Mouse (Mus musculus) sigmoid colon, adult 10 weeks (tissue): Measurements from ENCODE around the gene Sptan1. TPM values are rescaled to one million over a fixed set of nuclear protein-coding genes. Genes with fewer than 3 reads are reported as not detected.

ENCODE experiments used
- polyA plus RNA-seq: library from polyadenylated mRNA; stranded (reverse); fragments of 350-450 nt; fragmentation: Illumina TruSeq; extraction: RNeasy Lipid Tissue Mini Kit (QIAGEN cat#74804); gene quantifications from one replicate; pipeline ENCODE4 v1.2.3, GENCODE M21; 2014; ENCODE audit warnings: low read depth, low replicate concordance

The Sptan1 gene
- polyA plus RNA-seq: 48.6 TPM

DNA sequence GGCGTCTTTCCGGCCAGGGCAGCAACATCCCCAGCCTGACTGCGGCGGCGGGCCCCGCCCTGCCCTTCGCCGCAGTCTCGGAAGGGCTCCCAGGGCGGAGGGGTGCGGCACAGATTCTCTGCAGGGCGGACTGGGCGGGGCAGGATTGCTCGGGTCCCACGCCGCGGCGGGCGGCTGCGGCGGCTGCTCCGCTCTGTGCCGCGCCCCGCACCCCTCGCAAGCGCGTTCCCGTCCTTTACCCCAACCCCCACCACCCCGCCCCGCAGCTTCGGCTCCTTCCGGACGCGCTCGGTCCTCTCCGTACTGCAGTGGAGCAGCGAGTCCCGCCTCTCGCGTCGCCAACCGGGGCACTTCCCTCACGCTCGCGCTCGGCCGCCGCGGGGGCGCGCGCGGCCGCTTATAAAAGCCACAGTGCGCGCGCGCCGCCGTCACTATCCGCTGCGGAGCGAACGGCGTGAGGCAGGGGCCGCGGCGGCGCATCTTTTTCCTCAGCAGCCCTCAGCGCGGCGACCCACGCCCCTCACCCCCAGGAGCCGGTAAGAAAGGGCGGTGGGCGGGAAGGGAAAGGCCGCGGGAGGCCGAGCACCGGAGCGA is at the start of gene Sptan1:
TSS of gene Sptan1 (plus strand) at position 311 of the 594 bp plus-strand sequence.

DNA sequence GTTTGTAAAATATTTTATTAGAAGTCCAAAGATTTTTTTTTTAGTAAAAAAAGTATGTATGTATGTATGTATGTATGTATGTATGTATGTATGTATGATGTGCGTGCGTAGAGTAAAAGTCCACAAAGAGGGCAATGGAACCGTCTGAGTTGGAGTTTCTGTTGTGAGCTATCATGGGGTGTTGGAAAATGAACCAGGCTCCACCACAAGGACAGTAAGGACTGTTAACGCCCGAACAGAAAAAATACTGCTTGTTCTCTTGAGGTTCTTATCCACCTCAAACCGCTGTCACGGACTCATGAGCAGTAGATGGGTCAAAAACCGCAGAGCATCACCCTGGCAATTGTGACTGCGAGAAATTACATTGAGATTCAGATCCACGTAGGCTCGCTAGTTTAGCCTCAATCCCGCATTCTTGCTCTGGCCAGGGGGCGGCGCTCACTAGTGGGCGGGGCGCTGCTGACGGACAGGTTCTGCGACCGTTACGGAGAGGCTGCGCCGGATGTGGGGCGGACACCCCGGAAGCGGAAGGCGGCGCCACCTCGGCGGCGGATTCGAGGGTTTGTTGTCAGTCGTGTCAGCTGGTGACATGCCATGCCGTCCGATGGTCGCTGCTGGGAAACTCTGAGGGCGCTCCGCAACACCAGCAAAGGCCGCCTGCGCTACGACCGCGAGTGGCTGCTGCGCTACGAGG is 30.3 kb upstream of the Sptan1 start, which contains the start of gene Gle1:
TSS of gene Gle1 (plus strand) at position 521 of the 694 bp plus-strand sequence.

GRCm38 (mm10) chr2:30048699-30049388 is 83.5 kb downstream of the Sptan1 start, which contains the start of gene Wdr34:
Wdr34 (minus strand) TSS chr2:30048881.

GRCm38 (mm10) chr2:30057223-30057904 is 92.0 kb downstream of the Sptan1 start, which contains the start of gene Set:
Set (plus strand) TSS chr2:30057378.

GRCm38 (mm10) chr2:30077502-30078348 is 112.4 kb downstream of the Sptan1 start, which contains the start of gene Pkn3:
Pkn3 (plus strand) TSS chr2:30077684.

Other genes with a start within 250 kb of the Sptan1 start
- not detected for gene Gm13420, start 213.9 kb upstream of the Sptan1 start, polyA plus RNA-seq
- not detected for gene Gm13547, start 206.2 kb upstream of the Sptan1 start, polyA plus RNA-seq
- gene Coq4, start 178.1 kb upstream of the Sptan1 start, polyA plus RNA-seq: 2.3 TPM
- 3.9 TPM for gene Trub2, start 177.1 kb upstream of the Sptan1 start, polyA plus RNA-seq
- gene Slc27a4, start 162.9 kb upstream of the Sptan1 start, polyA plus RNA-seq: 1.5 TPM
- 4.6 TPM for gene Urm1, start 145.5 kb upstream of the Sptan1 start, polyA plus RNA-seq
- gene Cercam, start 96.4 kb upstream of the Sptan1 start, polyA plus RNA-seq: 1.7 TPM
- gene Odf2, start 76.3 kb upstream of the Sptan1 start, polyA plus RNA-seq: 7.6 TPM
- 12.5 TPM for gene Gle1, start 30.1 kb upstream of the Sptan1 start, polyA plus RNA-seq
- not detected for gene Wdr34, start 83.3 kb downstream of the Sptan1 start, polyA plus RNA-seq
- gene Set, start 91.8 kb downstream of the Sptan1 start, polyA plus RNA-seq: 311 TPM
- 0.22 TPM for gene Pkn3, start 112.1 kb downstream of the Sptan1 start, polyA plus RNA-seq
- 2.1 TPM for gene Zdhhc12, start 128.1 kb downstream of the Sptan1 start, polyA plus RNA-seq
- 5.2 TPM for gene Zer1, start 159.0 kb downstream of the Sptan1 start, polyA plus RNA-seq
- 19.5 TPM for gene Tbc1d13, start 168.2 kb downstream of the Sptan1 start, polyA plus RNA-seq
- not detected for gene Endog, start 205.9 kb downstream of the Sptan1 start, polyA plus RNA-seq
- 0.54 TPM for gene Spout1, start 212.9 kb downstream of the Sptan1 start, polyA plus RNA-seq
- gene Kyat1, start 240.3 kb downstream of the Sptan1 start, polyA plus RNA-seq: 3.4 TPM